Mouse (Mus musculus) myocyte (in vitro differentiated cells): ENCODE data around the gene Setd5.

Source experiments
- MAX ChIP-seq: IDR thresholded peaks from one replicate; pipeline ENCODE4 v1.6.1; 2011; ENCODE audit warnings: low read depth, mild to moderate bottlenecking, control low read depth
- POLR2A ChIP-seq: IDR thresholded peaks from one replicate; pipeline ENCODE4 v1.6.1; 2011; ENCODE audit warnings: low read depth, mild to moderate bottlenecking, control low read depth, moderate library complexity; ENCODE audit not compliant: insufficient read length

- TF ChIP-seq POLR2A (no peak), MAX (no peak)
These were observed 42.7 kb upstream of the Setd5 start for GRCm38 (mm10) chr6:113034466-113034865.
